Mouse (Mus musculus) embryonic fibroblast, embryonic 13.5 days (primary cell): ENCODE measurements around the gene Chst11. TPM values are rescaled to one million over a fixed set of nuclear protein-coding genes. Genes with fewer than 3 reads are reported as not detected.

ENCODE experiments used
- H3K27ac ChIP-seq: 2 replicates; pipeline ENCODE4 v1.5.1; 2012; ENCODE audit warnings: low read length, control low read depth, inconsistent platforms; ENCODE audit not compliant: insufficient read depth
- H3K4me1 ChIP-seq: 2 replicates; pipeline ENCODE4 v1.6.1; 2011; ENCODE audit warnings: low read length; ENCODE audit not compliant: control insufficient read depth, insufficient read depth
- H3K4me3 ChIP-seq: 2 replicates; pipeline ENCODE4 v1.5.1; 2011; ENCODE audit warnings: mild to moderate bottlenecking, control low read depth, low read length; ENCODE audit not compliant: insufficient read depth
- CTCF ChIP-seq: IDR thresholded peaks from 2 replicates; pipeline ENCODE4 v1.5.1; 2011; ENCODE audit warnings: mild to moderate bottlenecking, control low read depth, low read length, moderate library complexity, borderline replicate concordance; ENCODE audit not compliant: insufficient read depth
- POLR2A ChIP-seq: IDR thresholded peaks from 2 replicates; pipeline ENCODE4 v1.6.1; 2011; ENCODE audit warnings: low read depth, mild to moderate bottlenecking, control low read depth, low read length, moderate library complexity
- polyA plus RNA-seq: library from polyadenylated mRNA; stranded (reverse); fragments of >200 nt; gene quantifications from 2 replicates; pipeline ENCODE4 v1.2.4, GENCODE M21; 2011; ENCODE audit warnings: low read depth; ENCODE audit not compliant: missing spikeins, insufficient read length

Chst11 gene
- polyA plus RNA-seq, 1 experiment: 12.9 TPM

GRCm38 (mm10) chr10:83189071-83189470, 203.8 kb downstream of the Chst11 start:
- TF ChIP-seq POLR2A (no peak), CTCF (no peak)
- H3K4me1 ChIP-seq: peaks cover 3% of the 10 kb centered on the region
- H3K4me3 ChIP-seq: no peak overlapping the region
- no peak overlapping the region for H3K27ac ChIP-seq

- H3K27ac ChIP-seq: no peak overlapping the region
- TF ChIP-seq POLR2A (no peak), CTCF (no peak)
- H3K4me3 ChIP-seq: no peak overlapping the region
- H3K4me1 ChIP-seq: no peaks in the 10 kb centered on the region
These were observed 206.2 kb downstream of the Chst11 start for GRCm38 (mm10) chr10:83191476-83191875.

GRCm38 (mm10) chr10:83191982-83192381, 206.7 kb downstream of the Chst11 start:
- TF ChIP-seq POLR2A: no peak
- H3K27ac ChIP-seq: no peak overlapping the region
- no peak overlapping the region for H3K4me3 ChIP-seq
- no peaks in the 10 kb centered on the region for H3K4me1 ChIP-seq

- Histone ChIP-seq H3K27ac (no peak overlapping the region), H3K4me3 (no peak overlapping the region), H3K4me1 (peaks cover 3% of the 10 kb centered on the region)
- TF ChIP-seq CTCF: peak; percentile 79
- no peak for TF ChIP-seq POLR2A
These were observed 212.5 kb downstream of the Chst11 start for GRCm38 (mm10) chr10:83197690-83198336.

- Histone ChIP-seq H3K4me3 (no peak overlapping the region), H3K4me1 (peaks cover 3% of the 10 kb centered on the region), H3K27ac (no peak overlapping the region)
- no peak for TF ChIP-seq POLR2A
- no peak for TF ChIP-seq CTCF
These were observed 213.4 kb downstream of the Chst11 start for GRCm38 (mm10) chr10:83198692-83199091.

- H3K4me1 ChIP-seq: peaks cover 3% of the 10 kb centered on the region
- TF ChIP-seq POLR2A: no peak
- no peak overlapping the region for H3K27ac ChIP-seq
- H3K4me3 ChIP-seq: no peak overlapping the region
These were observed 214.0 kb downstream of the Chst11 start for GRCm38 (mm10) chr10:83199290-83199689.

- Histone ChIP-seq H3K27ac (no peak overlapping the region), H3K4me3 (no peak overlapping the region), H3K4me1 (peaks cover 3% of the 10 kb centered on the region)
- TF ChIP-seq POLR2A: no peak
- no peak for TF ChIP-seq CTCF
These were observed 216.2 kb downstream of the Chst11 start for GRCm38 (mm10) chr10:83201525-83201924.

- TF ChIP-seq CTCF (no peak), POLR2A (no peak)
- peaks cover 3% of the 10 kb centered on the region for H3K4me1 ChIP-seq
- H3K27ac ChIP-seq: no peak overlapping the region
- H3K4me3 ChIP-seq: no peak overlapping the region
These were observed 217.8 kb downstream of the Chst11 start for GRCm38 (mm10) chr10:83202906-83203702.

GRCm38 (mm10) chr10:83208436-83208835, 223.1 kb downstream of the Chst11 start:
- TF ChIP-seq POLR2A (no peak), CTCF (no peak)
- Histone ChIP-seq H3K27ac (no peak overlapping the region), H3K4me3 (no peak overlapping the region), H3K4me1 (no peaks in the 10 kb centered on the region)

- Histone ChIP-seq H3K4me1 (no peaks in the 10 kb centered on the region), H3K4me3 (no peak overlapping the region), H3K27ac (no peak overlapping the region)
- TF ChIP-seq CTCF: no peak
These were observed 224.1 kb downstream of the Chst11 start for GRCm38 (mm10) chr10:83209388-83209787.
